14 mouse cellular contexts compared by ENCODE assay signal in genomic region chr8:89072968-89073382, GRCm38 (mm10). TPM values are rescaled to one million over a fixed set of nuclear protein-coding genes. Genes with fewer than 3 reads are reported as not detected.
DNase-seq lines count a peak whose midpoint lies in the region; ATAC-seq and TF ChIP-seq lines count a peak whose summit lies in the region.
"Had no signal": no experiment of that assay in that cellular context is flagged by ENCODE, and none has a peak within 500 bp of the region (broad histone marks: within the 10 kb centered on the region; RNA-seq: fewer than 3 reads in every experiment).

No protein-coding gene starts in this region.

- no peaks in the 10 kb centered on the region for H3K27me3 ChIP-seq in kidney, postnatal 0 days (ENCODE audit: insufficient read depth, low read length)
- H3K27me3 ChIP-seq in forebrain, postnatal 0 days (ENCODE audit: insufficient read depth, low read length): no peaks in the 10 kb centered on the region
- H3K27me3 ChIP-seq in midbrain, embryonic 15.5 days (replicated peaks): no peaks in the 10 kb centered on the region
- H3K27me3 ChIP-seq: lung, embryonic 15.5 days had no signal

- no peak for TF ChIP-seq POLR2A in lung, adult 2 months (IDR thresholded peaks at IDR 0.05; ENCODE audit: borderline replicate concordance, extremely low read depth, low read depth, low read length)

- no peak for TF ChIP-seq CTCF in kidney, postnatal 0 days (IDR thresholded peaks at IDR 0.05; ENCODE audit: low read depth)
- no peak for TF ChIP-seq CTCF in forebrain, postnatal 0 days (IDR thresholded peaks at IDR 0.05; ENCODE audit: low read depth)
- no peak for TF ChIP-seq CTCF in lung, adult 2 months (IDR thresholded peaks at IDR 0.05; ENCODE audit: insufficient read depth, low read length)

- no peak overlapping the region for H3K9ac ChIP-seq in kidney, postnatal 0 days (ENCODE audit: low read depth, low read length)
- H3K9ac ChIP-seq in forebrain, postnatal 0 days: no peak overlapping the region
- no peak overlapping the region for H3K9ac ChIP-seq in midbrain, embryonic 15.5 days
- H3K9ac ChIP-seq: heart, embryonic 13.5 days; lung, embryonic 15.5 days had no signal

- H3K4me1 ChIP-seq in kidney, postnatal 0 days (replicated peaks; ENCODE audit: insufficient read depth, low read length): no peaks in the 10 kb centered on the region; the same call in 1 of the 2 replicates
- H3K4me1 ChIP-seq in forebrain, postnatal 0 days (ENCODE audit: insufficient read depth): no peaks in the 10 kb centered on the region
- H3K4me1 ChIP-seq in midbrain, embryonic 15.5 days: peaks cover 3% of the 10 kb centered on the region; the same call in 1 of the 2 replicates
- H3K4me1 ChIP-seq in lung, adult 2 months (ENCODE audit: control insufficient read depth, insufficient read depth, low read length): no peaks in the 10 kb centered on the region
- H3K4me1 ChIP-seq: lung, embryonic 15.5 days had no signal

- WGBS in kidney, postnatal 0 days: 6% methylated on average over 3 of the region's 3 CpGs
- 19% methylated on average over 3 of the region's 3 CpGs for WGBS in forebrain, postnatal 0 days
- 14% methylated on average over 3 of the region's 3 CpGs for WGBS in midbrain, embryonic 15.5 days
- 26% methylated on average over 3 of the region's 3 CpGs for WGBS in lung, adult 2 months

- no peaks in the 10 kb centered on the region for H3K36me3 ChIP-seq in kidney, postnatal 0 days (ENCODE audit: insufficient read depth, low read length)
- H3K36me3 ChIP-seq in forebrain, postnatal 0 days (ENCODE audit: insufficient read depth): no peaks in the 10 kb centered on the region
- H3K36me3 ChIP-seq in midbrain, embryonic 15.5 days (replicated peaks): no peaks in the 10 kb centered on the region
- H3K36me3 ChIP-seq: heart, embryonic 13.5 days; lung, embryonic 15.5 days had no signal

- no peak overlapping the region for H3K4me2 ChIP-seq in kidney, postnatal 0 days (ENCODE audit: low read length)
- H3K4me2 ChIP-seq in forebrain, postnatal 0 days (ENCODE audit: low read depth): no peak overlapping the region
- H3K4me2 ChIP-seq in midbrain, embryonic 15.5 days: no peak overlapping the region
- H3K4me2 ChIP-seq: heart, embryonic 13.5 days; lung, embryonic 15.5 days had no signal

- H3K27ac ChIP-seq in kidney, postnatal 0 days: no peak overlapping the region
- peak overlapping the region; percentile 21; the same call in 1 of the 2 replicates for H3K27ac ChIP-seq in forebrain, postnatal 0 days (ENCODE audit: low read depth, low read length)
- H3K27ac ChIP-seq in midbrain, embryonic 15.5 days: peak overlapping the region; percentile 42; the same call in 1 of the 2 replicates
- H3K27ac ChIP-seq: heart, embryonic 13.5 days; lung, embryonic 15.5 days; stomach, postnatal 0 days had no signal

- ATAC-seq in kidney, postnatal 0 days (replicated peaks; ENCODE audit: low FRiP score, low read depth): no peak
- peak; percentile 81 for ATAC-seq in forebrain, postnatal 0 days
- peak; percentile 62 for ATAC-seq in midbrain, embryonic 15.5 days (replicated peaks)
- ATAC-seq: activated CD4-positive, CD25-positive, alpha-beta regulatory T cell, adult 4 months had no signal

- no peak overlapping the region for H3K4me3 ChIP-seq in kidney, postnatal 0 days (replicated peaks; ENCODE audit: low read depth, low read length)
- H3K4me3 ChIP-seq in forebrain, postnatal 0 days (ENCODE audit: low read depth, low read length): no peak overlapping the region
- H3K4me3 ChIP-seq in midbrain, embryonic 15.5 days: no peak overlapping the region
- H3K4me3 ChIP-seq in lung, adult 2 months (replicated peaks; ENCODE audit: extremely low read depth, low read depth, low read length): no peak overlapping the region
- H3K4me3 ChIP-seq: heart, embryonic 13.5 days; lung, embryonic 15.5 days had no signal

- peak; percentile 35 for DNase-seq in kidney, postnatal 0 days (ENCODE audit: low spot score)
- DNase-seq in kidney, postnatal 36 days: no peak
- peak; percentile 41 for DNase-seq in Muller cell, postnatal 12 days (ENCODE audit: inconsistent ontology term)
- DNase-seq in forebrain, postnatal 0 days: peak; percentile 49
- no peak for DNase-seq in ovary, adult 18-20 months (ENCODE audit: low spot score)
- no peak for DNase-seq in lung, adult 2 months
- no peak for DNase-seq in lung, postnatal 4 days
- DNase-seq: cerebellum, adult 11-12 months; kidney, adult 18-20 months had no signal

- H3K9me3 ChIP-seq in kidney, postnatal 0 days (replicated peaks; ENCODE audit: low read length): no peaks in the 10 kb centered on the region
- no peaks in the 10 kb centered on the region for H3K9me3 ChIP-seq in forebrain, postnatal 0 days (ENCODE audit: low read length)
- no peaks in the 10 kb centered on the region for H3K9me3 ChIP-seq in midbrain, embryonic 15.5 days
- H3K9me3 ChIP-seq: heart, embryonic 13.5 days; lung, embryonic 15.5 days had no signal

RNA-seq across cellular contexts. Expression of gene Sall1, which starts 29.0 kb away (rescaled TPM):
- 24.6 and 25.6 TPM in 2 replicates for polyA plus RNA-seq in kidney, postnatal 0 days (2015; fragmentation: Nextera tagmentation; extraction: Ambion mirVana)
- total RNA-seq in forebrain, postnatal 0 days (2014; rRNA removed): 9.3 and 11.1 TPM in 2 replicates
- polyA plus RNA-seq in forebrain, postnatal 0 days (2015; fragmentation: Nextera tagmentation; extraction: Ambion mirVana): 3.1 and 4.7 TPM in 2 replicates
- polyA plus RNA-seq in midbrain, embryonic 15.5 days (2015; fragmentation: Nextera tagmentation; extraction: Ambion mirVana): 6.6 and 6.8 TPM in 2 replicates
- 0.27 and 0.36 TPM in 2 replicates for polyA plus RNA-seq in lung, adult 2 months (2012; rRNA removed)
- polyA plus RNA-seq: activated CD4-positive, CD25-positive, alpha-beta regulatory T cell, adult 4 months had no signal

Comparison
In these comparisons a context has a peak if more than half of its experiments do, and no peak if none do; other contexts are left out.
1. DNase-seq: peak in kidney, postnatal 0 days (single experiment), Muller cell, postnatal 12 days (single experiment) and forebrain, postnatal 0 days (single experiment); none in kidney, postnatal 36 days (0 of 2), ovary, adult 18-20 months (single experiment), lung, adult 2 months (single experiment) and lung, postnatal 4 days (0 of 2).